Mouse (Mus musculus) intestine, postnatal 0 days (tissue): ENCODE measurements around the gene Olfr707. TPM values are rescaled to one million over a fixed set of nuclear protein-coding genes. Genes with fewer than 3 reads are reported as not detected.
A peak's percentile ranks its signal among the peaks of the same experiment; 100 is the strongest.
"Not testable (repeated sequence)": the region's sequence is repeated elsewhere in the genome, so short reads cannot be mapped to it uniquely, and the experiment has no call there.

Experiments
- ATAC-seq: fragments of 200-750 bp; cut with Nextera tagmentation; 2 replicates; pipeline ENCODE4 v1.8.0; 2017; ENCODE audit warnings: mild to moderate bottlenecking, moderate TSS enrichment, moderate library complexity
- H3K27ac ChIP-seq: fragments of 300-500 bp; sonication (generic); 2 replicates; pipeline ENCODE4 v1.5.1; 2014; ENCODE audit warnings: mild to moderate bottlenecking, low read depth, low read length, moderate library complexity
- H3K27me3 ChIP-seq: fragments of 300-500 bp; sonication (generic); replicated peaks from 2 replicates; pipeline ENCODE4 v1.6.1; 2014; ENCODE audit warnings: low read length, mixed read lengths; ENCODE audit not compliant: control insufficient read depth, insufficient read depth
- H3K36me3 ChIP-seq: fragments of 300-500 bp; sonication (generic); 2 replicates; pipeline ENCODE4 v1.6.1; 2014; ENCODE audit warnings: mild to moderate bottlenecking, moderate library complexity; ENCODE audit not compliant: control insufficient read depth, insufficient read depth
- H3K4me1 ChIP-seq: fragments of 300-500 bp; sonication (generic); replicated peaks from 2 replicates; pipeline ENCODE4 v1.6.1; 2014; ENCODE audit warnings: antibody characterized with exemption, low read length, mixed read lengths; ENCODE audit not compliant: control insufficient read depth, insufficient read depth
- H3K4me2 ChIP-seq: fragments of 300-500 bp; sonication (generic); replicated peaks from 2 replicates; pipeline ENCODE4 v1.6.1; 2014; ENCODE audit warnings: low read depth, mild to moderate bottlenecking, moderate library complexity
- H3K4me3 ChIP-seq: fragments of 300-500 bp; sonication (generic); 2 replicates; pipeline ENCODE4 v1.5.1; 2014; ENCODE audit warnings: low read depth, low read length
- H3K9ac ChIP-seq: fragments of 300-500 bp; sonication (generic); 2 replicates; pipeline ENCODE4 v1.6.1; 2014; ENCODE audit warnings: mild to moderate bottlenecking, low read depth, low read length
- H3K9me3 ChIP-seq: fragments of 300-500 bp; sonication (generic); 2 replicates; pipeline ENCODE4 v1.6.1; 2016; ENCODE audit warnings: mixed run types; ENCODE audit not compliant: control insufficient read depth
- CTCF ChIP-seq: sonication (generic); IDR thresholded peaks from 2 replicates; pipeline ENCODE4 v1.5.1; 2016; ENCODE audit warnings: low read depth, mild to moderate bottlenecking, control low read depth, antibody characterized with exemption, moderate library complexity
- WGBS: fragments of 180-500 bp; shearing (Covaris S2); extraction: QIAGEN DNeasy Blood & Tissue Kit; methylation state at CpG from one replicate; pipeline ENCODE4 v1.1.7; 2014; 5-methylcytosine and 5-hydroxymethylcytosine counted together
- polyA plus RNA-seq: library from polyadenylated mRNA; unstranded; fragments of >200 nt; fragmentation: Nextera tagmentation; extraction: Ambion mirVana; gene quantifications from 2 replicates; pipeline ENCODE4 v1.2.1, GENCODE M21; 2015

Olfr707 gene
- not detected in 2 replicates for polyA plus RNA-seq

DNA sequence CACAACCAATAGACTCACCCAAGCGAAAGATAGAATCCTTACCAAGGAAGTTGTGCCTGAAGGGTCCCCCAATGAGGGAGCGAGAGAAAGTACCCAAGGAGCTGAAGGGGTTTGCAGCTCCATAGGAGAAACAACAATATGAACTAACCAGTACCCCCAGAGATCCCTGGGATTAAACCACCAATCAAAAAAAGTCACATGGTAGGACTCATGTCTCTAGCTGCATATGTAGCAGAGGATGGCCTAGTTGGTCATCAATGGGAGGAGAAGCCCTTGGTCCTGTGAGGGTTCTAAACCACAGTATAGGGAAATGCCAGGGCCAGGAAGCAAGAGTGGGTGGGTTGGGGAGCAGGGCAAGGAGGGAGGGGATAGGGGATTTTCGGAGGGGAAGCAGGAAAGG is at the start of gene Olfr707:
Gene Olfr707 (minus strand): TSS at position 101 of the 400 bp plus-strand sequence.
- 84% methylated on average over 3 of the region's 3 CpGs for WGBS
- not testable (repeated sequence) for H3K27ac ChIP-seq, H3K9ac ChIP-seq, H3K4me3 ChIP-seq, H3K36me3 ChIP-seq, ATAC-seq, H3K4me1 ChIP-seq, H3K9me3 ChIP-seq, H3K27me3 ChIP-seq, H3K4me2 ChIP-seq

DNA sequence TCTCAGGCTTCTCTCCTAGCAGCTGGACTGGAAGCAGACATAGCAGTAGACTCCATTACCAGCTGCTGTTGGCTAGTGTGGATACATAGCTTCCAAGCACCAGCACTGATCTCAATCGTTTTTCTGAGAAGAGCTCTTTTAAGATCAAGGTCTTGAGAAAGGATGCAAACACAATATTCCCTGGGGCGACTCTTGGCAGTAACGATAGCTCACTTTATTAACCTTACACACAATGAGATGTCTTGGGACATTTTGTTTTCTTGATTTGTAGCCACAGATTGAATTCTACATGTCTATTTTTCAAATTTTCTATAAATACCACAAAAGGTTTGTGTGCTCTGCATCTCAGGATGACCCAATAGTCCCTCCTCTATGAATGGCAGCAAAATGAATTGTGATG is 47.2 kb upstream of the Olfr707 start, which contains the start of gene Olfr710:
Gene Olfr710 (minus strand): TSS at position 101 of the 400 bp plus-strand sequence.
- Histone ChIP-seq H3K9ac (no peak within 1 kb of the TSS), H3K27me3 (no peaks in the 10 kb centered on the region), H3K36me3 (no peaks in the 10 kb centered on the region), H3K9me3 (no peaks in the 10 kb centered on the region), H3K4me2 (no peak within 1 kb of the TSS), H3K4me1 (no peaks in the 10 kb centered on the region), H3K27ac (no peak within 1 kb of the TSS), H3K4me3 (no peak within 1 kb of the TSS)
- no peak for ATAC-seq
- no peak for TF ChIP-seq CTCF
- WGBS: 77% methylated on average over 3 of the region's 3 CpGs

DNA sequence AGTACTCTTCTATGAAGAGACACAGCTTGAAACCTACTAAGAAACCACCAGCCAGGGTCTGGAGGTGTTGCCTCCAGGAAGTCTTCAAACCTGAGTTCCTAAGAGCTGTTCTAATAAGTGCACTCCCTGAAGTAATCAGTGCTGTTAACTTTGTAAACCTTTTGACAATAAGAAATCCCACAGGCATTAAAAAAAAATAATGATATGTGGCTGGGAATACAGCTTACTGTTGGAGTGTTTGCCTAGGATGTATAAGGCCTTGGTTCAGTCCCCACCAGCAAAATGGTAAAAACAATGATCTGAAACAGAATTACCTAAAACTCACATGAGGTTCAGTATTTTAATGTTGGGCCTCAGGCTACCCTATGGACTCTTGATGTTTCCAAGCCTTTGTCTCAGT is 31.1 kb upstream of the Olfr707 start, which contains the start of gene Olfr709-ps1:
Gene Olfr709-ps1 (minus strand): TSS at position 101 of the 400 bp plus-strand sequence.
- H3K27me3 ChIP-seq: no peaks in the 10 kb centered on the region
- H3K4me3 ChIP-seq: no peak within 1 kb of the TSS
- no peak within 1 kb of the TSS for H3K27ac ChIP-seq
- H3K9me3 ChIP-seq: no peaks in the 10 kb centered on the region
- H3K36me3 ChIP-seq: no peaks in the 10 kb centered on the region
- no peak for ATAC-seq
- TF ChIP-seq CTCF: no peak
- H3K4me1 ChIP-seq: no peaks in the 10 kb centered on the region
- H3K9ac ChIP-seq: no peak within 1 kb of the TSS
- no peak within 1 kb of the TSS for H3K4me2 ChIP-seq

DNA sequence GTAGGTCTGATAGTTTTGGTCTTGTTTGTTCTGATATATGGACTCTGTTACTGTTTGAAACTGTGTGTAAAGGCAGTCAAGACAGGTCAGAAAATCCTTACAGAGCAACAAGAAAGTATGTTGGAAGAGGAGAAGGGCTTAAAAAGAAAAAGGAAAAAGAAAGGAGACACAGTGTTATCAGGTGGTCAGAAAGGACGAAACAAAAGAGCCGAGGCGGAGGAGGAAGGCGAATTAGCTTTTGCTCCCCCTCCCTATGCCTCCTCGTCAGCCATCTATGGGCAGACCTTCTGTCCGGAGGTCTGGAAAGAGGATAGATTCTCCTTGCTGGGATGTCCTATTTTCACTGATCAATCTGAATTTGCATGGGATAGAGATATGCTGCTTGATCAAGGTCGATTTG is 19.9 kb upstream of the Olfr707 start:
- 85% methylated on average over 7 of the region's 7 CpGs for WGBS
- H3K36me3 ChIP-seq, H3K4me3 ChIP-seq, H3K27ac ChIP-seq, H3K4me2 ChIP-seq, H3K27me3 ChIP-seq, H3K9me3 ChIP-seq, H3K9ac ChIP-seq, ATAC-seq, H3K4me1 ChIP-seq: not testable (repeated sequence)

DNA sequence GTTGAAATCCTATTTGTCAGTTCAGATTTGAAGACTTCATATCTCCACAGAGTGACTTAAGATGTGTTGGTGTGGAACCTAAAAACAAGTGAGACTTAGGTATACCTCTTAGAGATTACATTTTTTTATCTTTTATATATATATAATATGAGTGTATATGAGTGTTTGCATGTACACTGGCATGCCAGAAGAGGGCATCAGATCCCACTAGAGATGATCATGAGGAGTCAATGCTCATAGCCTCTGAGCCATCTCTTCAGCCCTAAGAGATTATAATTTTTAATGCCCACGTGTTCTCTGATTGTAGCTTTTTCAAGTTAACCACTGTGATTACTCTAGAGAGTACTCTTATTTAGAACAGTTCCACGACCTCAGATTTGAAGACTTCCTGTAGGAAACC is 6.6 kb upstream of the Olfr707 start, which contains the start of gene Olfr1532-ps1:
Gene Olfr1532-ps1 (plus strand): TSS at position 326 of the 400 bp plus-strand sequence.
- H3K27me3 ChIP-seq: no peaks in the 10 kb centered on the region
- H3K36me3 ChIP-seq: no peaks in the 10 kb centered on the region
- no peak within 1 kb of the TSS for H3K9ac ChIP-seq
- H3K4me2 ChIP-seq: no peak within 1 kb of the TSS
- ATAC-seq: no peak
- 59% methylated on average over 2 of the region's 2 CpGs for WGBS
- TF ChIP-seq CTCF: peak; percentile 36
- H3K9me3 ChIP-seq: no peaks in the 10 kb centered on the region
- no peak within 1 kb of the TSS for H3K27ac ChIP-seq
- no peaks in the 10 kb centered on the region for H3K4me1 ChIP-seq
- H3K4me3 ChIP-seq: no peak within 1 kb of the TSS

DNA sequence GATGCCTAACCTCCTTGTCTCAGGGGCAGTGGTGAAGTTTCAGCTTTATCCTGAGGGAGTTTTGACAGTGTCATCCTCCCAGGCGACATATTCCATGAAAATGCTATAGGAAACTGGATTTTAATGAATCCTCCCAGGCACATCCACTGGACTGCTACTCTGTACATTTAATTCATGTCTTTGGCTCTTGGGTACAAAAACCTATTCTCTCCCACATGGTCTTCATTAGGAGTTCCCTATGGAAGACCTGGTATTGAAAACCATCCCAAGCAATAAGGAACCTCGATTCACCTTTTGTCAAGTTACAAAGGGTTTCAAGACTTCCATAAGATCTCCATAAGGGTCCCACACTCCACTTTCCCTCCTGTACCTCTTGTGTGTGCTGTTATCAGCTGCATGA is 13.0 kb downstream of the Olfr707 start, which contains the start of gene Olfr706:
Gene Olfr706 (minus strand): TSS at position 101 of the 400 bp plus-strand sequence.
- Histone ChIP-seq H3K36me3 (no peaks in the 10 kb centered on the region), H3K9ac (no peak within 1 kb of the TSS), H3K4me2 (no peak within 1 kb of the TSS), H3K27me3 (no peaks in the 10 kb centered on the region), H3K27ac (no peak within 1 kb of the TSS), H3K4me3 (no peak within 1 kb of the TSS), H3K4me1 (no peaks in the 10 kb centered on the region), H3K9me3 (no peaks in the 10 kb centered on the region)
- ATAC-seq: no peak
- 84% methylated on average over 2 of the region's 2 CpGs for WGBS
- TF ChIP-seq CTCF: no peak

DNA sequence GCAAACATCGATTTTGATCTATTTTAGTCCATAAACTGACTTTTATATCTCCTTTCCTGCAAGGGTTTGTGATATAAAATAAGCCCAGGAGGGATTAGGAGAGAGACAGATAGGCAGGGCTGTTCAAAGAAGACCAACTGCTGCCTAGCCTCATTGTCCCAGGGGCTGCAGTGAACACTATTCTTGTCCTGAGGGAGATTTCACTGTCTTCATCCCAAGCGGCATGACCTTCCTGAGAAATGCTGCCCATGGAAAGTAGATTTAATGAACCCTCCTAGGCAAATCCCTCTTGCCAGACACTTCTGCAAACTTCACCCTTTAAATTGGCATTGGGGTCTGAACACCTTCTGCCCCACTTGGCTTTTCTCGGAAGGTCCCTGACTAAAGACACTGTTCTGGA is 24.2 kb downstream of the Olfr707 start, which contains the start of gene Olfr705:
Gene Olfr705 (minus strand): TSS at position 101 of the 400 bp plus-strand sequence.
- Histone ChIP-seq H3K9ac (no peak within 1 kb of the TSS), H3K4me1 (no peaks in the 10 kb centered on the region), H3K27me3 (no peaks in the 10 kb centered on the region), H3K27ac (no peak within 1 kb of the TSS), H3K36me3 (no peaks in the 10 kb centered on the region), H3K4me3 (no peak within 1 kb of the TSS), H3K9me3 (no peaks in the 10 kb centered on the region), H3K4me2 (no peak within 1 kb of the TSS)
- WGBS: 73% methylated on average over 3 of the region's 3 CpGs
- TF ChIP-seq CTCF: no peak
- ATAC-seq: no peak
